Mouse (Mus musculus) midbrain, embryonic 14.5 days (tissue): Measurements from ENCODE around the gene Fbxw8. TPM values are rescaled to one million over a fixed set of nuclear protein-coding genes. Genes with fewer than 3 reads are reported as not detected.

Experiments
- ATAC-seq: fragments of 200-750 bp; cut with Nextera tagmentation; 2 replicates; pipeline ENCODE4 v1.8.0; 2017; ENCODE audit warnings: moderate number of reproducible peaks, moderate library complexity; ENCODE audit not compliant: low FRiP score, low TSS enrichment
- DNase-seq: peaks from one replicate; pipeline ENCODE4 v3.0.0-alpha.2; 2015
- H3K27ac ChIP-seq: fragments of 300-500 bp; sonication (generic); replicated peaks from 2 replicates; pipeline ENCODE4 v1.5.1; 2014; ENCODE audit warnings: mild to moderate bottlenecking, low read depth, low read length, moderate library complexity
- H3K27me3 ChIP-seq: fragments of 300-500 bp; sonication (generic); 2 replicates; pipeline ENCODE4 v1.6.1; 2014; ENCODE audit warnings: low read length, control low read depth, mixed read lengths; ENCODE audit not compliant: control insufficient read depth, insufficient read depth
- H3K36me3 ChIP-seq: fragments of 300-500 bp; sonication (generic); 2 replicates; pipeline ENCODE4 v1.6.1; 2014; ENCODE audit warnings: low read length, control low read depth; ENCODE audit not compliant: control insufficient read depth, insufficient read depth
- H3K4me1 ChIP-seq: fragments of 300-500 bp; sonication (generic); 2 replicates; pipeline ENCODE4 v1.6.1; 2014; ENCODE audit warnings: mild to moderate bottlenecking, antibody characterized with exemption, low read length, control low read depth; ENCODE audit not compliant: control insufficient read depth, insufficient read depth
- H3K4me2 ChIP-seq: fragments of 300-500 bp; sonication (generic); 2 replicates; pipeline ENCODE4 v1.6.1; 2014; ENCODE audit warnings: mild to moderate bottlenecking, low read length, moderate library complexity
- H3K4me3 ChIP-seq: fragments of 300-500 bp; sonication (generic); replicated peaks from 2 replicates; pipeline ENCODE4 v1.5.1; 2014; ENCODE audit warnings: low read depth, low read length
- H3K9ac ChIP-seq: fragments of 300-500 bp; sonication (generic); replicated peaks from 2 replicates; pipeline ENCODE4 v1.6.1; 2014; ENCODE audit warnings: mild to moderate bottlenecking, low read length, moderate library complexity
- H3K9me3 ChIP-seq: fragments of 300-500 bp; sonication (generic); 2 replicates; pipeline ENCODE4 v1.6.1; 2016; ENCODE audit warnings: low read length, control low read depth, mixed read lengths; ENCODE audit not compliant: control insufficient read depth
- WGBS: fragments of 180-500 bp; shearing (Covaris S2); extraction: QIAGEN DNeasy Blood & Tissue Kit; methylation state at CpG from one replicate; pipeline ENCODE4 v1.1.7; 2014; 5-methylcytosine and 5-hydroxymethylcytosine counted together
- polyA plus RNA-seq: library from polyadenylated mRNA; unstranded; fragments of >200 nt; fragmentation: Nextera tagmentation; extraction: Ambion mirVana; gene quantifications from 2 replicates; pipeline ENCODE4 v1.2.1, GENCODE M21; 2014

Fbxw8 gene
- polyA plus RNA-seq, 1 experiment from 2014 or later, result 21.4 TPM

- Histone ChIP-seq H3K4me3 (no peak overlapping the region), H3K27ac (peak overlapping the region; percentile 67), H3K9me3 (no peaks in the 10 kb centered on the region), H3K36me3 (peaks cover 33% of the 10 kb centered on the region), H3K4me1 (peaks cover 16% of the 10 kb centered on the region), H3K9ac (no peak overlapping the region), H3K4me2 (no peak overlapping the region), H3K27me3 (no peaks in the 10 kb centered on the region)
- DNase-seq (peak; percentile 61), ATAC-seq (peak; percentile 53; the same call in 1 of the 2 replicates)
- 52% methylated on average over 17 of the region's 17 CpGs for WGBS
Measured at GRCm38 (mm10) chr5:118108124-118108793, 47.0 kb downstream of the Fbxw8 start.

GRCm38 (mm10) chr5:118106667-118107066 lies 48.6 kb downstream of the Fbxw8 start:
- 96% methylated on average over 10 of the region's 10 CpGs for WGBS
- Histone ChIP-seq H3K27me3 (no peaks in the 10 kb centered on the region), H3K9me3 (no peaks in the 10 kb centered on the region), H3K4me2 (no peak overlapping the region), H3K27ac (no peak overlapping the region), H3K4me3 (no peak overlapping the region), H3K36me3 (peaks cover 33% of the 10 kb centered on the region), H3K9ac (no peak overlapping the region), H3K4me1 (peaks cover 16% of the 10 kb centered on the region)
- no peak for ATAC-seq
- DNase-seq, result no peak

- Histone ChIP-seq H3K9me3 (no peaks in the 10 kb centered on the region), H3K9ac (no peak overlapping the region), H3K4me1 (peaks cover 16% of the 10 kb centered on the region), H3K36me3 (peaks cover 25% of the 10 kb centered on the region), H3K27me3 (no peaks in the 10 kb centered on the region), H3K27ac (no peak overlapping the region), H3K4me2 (no peak overlapping the region), H3K4me3 (no peak overlapping the region)
- ATAC-seq (no peak), DNase-seq (no peak)
- WGBS, result 84% methylated on average over 8 of the region's 8 CpGs
Measured at GRCm38 (mm10) chr5:118105536-118105935, 49.7 kb downstream of the Fbxw8 start.

GRCm38 (mm10) chr5:118099870-118100478 lies 55.3 kb downstream of the Fbxw8 start:
- H3K27ac ChIP-seq, result peak overlapping the region; percentile 45
- peaks cover 16% of the 10 kb centered on the region for H3K36me3 ChIP-seq
- no peak overlapping the region for H3K4me3 ChIP-seq
- no peak overlapping the region for H3K4me2 ChIP-seq
- no peak overlapping the region for H3K9ac ChIP-seq
- ATAC-seq, result no peak
- 83% methylated on average over 8 of the region's 8 CpGs for WGBS
- no peak for DNase-seq
- peaks cover 10% of the 10 kb centered on the region; the same call in 1 of the 2 replicates for H3K4me1 ChIP-seq
- H3K27me3 ChIP-seq, result no peaks in the 10 kb centered on the region
- no peaks in the 10 kb centered on the region for H3K9me3 ChIP-seq

GRCm38 (mm10) chr5:118099069-118099869 lies 56.0 kb downstream of the Fbxw8 start:
- 82% methylated on average over 11 of the region's 11 CpGs for WGBS
- Histone ChIP-seq H3K27ac (peak overlapping the region; percentile 41), H3K4me2 (no peak overlapping the region), H3K9me3 (no peaks in the 10 kb centered on the region), H3K4me1 (peaks cover 10% of the 10 kb centered on the region; the same call in 1 of the 2 replicates), H3K9ac (no peak overlapping the region), H3K27me3 (no peaks in the 10 kb centered on the region), H3K4me3 (no peak overlapping the region), H3K36me3 (peaks cover 20% of the 10 kb centered on the region)
- ATAC-seq, result no peak
- DNase-seq, result no peak

- WGBS, result 94% methylated on average over 3 of the region's 3 CpGs
- no peak overlapping the region for H3K9ac ChIP-seq
- no peak overlapping the region for H3K27ac ChIP-seq
- no peaks in the 10 kb centered on the region for H3K9me3 ChIP-seq
- no peak overlapping the region for H3K4me3 ChIP-seq
- no peaks in the 10 kb centered on the region for H3K27me3 ChIP-seq
- no peak overlapping the region for H3K4me2 ChIP-seq
- DNase-seq (no peak), ATAC-seq (no peak)
- H3K4me1 ChIP-seq, result peaks cover 10% of the 10 kb centered on the region; the same call in 1 of the 2 replicates
- H3K36me3 ChIP-seq, result peaks cover 48% of the 10 kb centered on the region
Measured at GRCm38 (mm10) chr5:118096317-118096716, 58.9 kb downstream of the Fbxw8 start.

- Histone ChIP-seq H3K4me3 (no peak overlapping the region), H3K36me3 (peaks cover 53% of the 10 kb centered on the region), H3K9ac (no peak overlapping the region), H3K27ac (no peak overlapping the region), H3K4me2 (no peak overlapping the region), H3K9me3 (no peaks in the 10 kb centered on the region), H3K27me3 (no peaks in the 10 kb centered on the region), H3K4me1 (peaks cover 10% of the 10 kb centered on the region; the same call in 1 of the 2 replicates)
- 88% methylated on average over 4 of the region's 4 CpGs for whole genome bisulfite sequencing
- no peak for DNase-seq
- no peak for ATAC-seq
Measured at GRCm38 (mm10) chr5:118095849-118096248, 59.4 kb downstream of the Fbxw8 start.

GRCm38 (mm10) chr5:118095433-118095832 lies 59.8 kb downstream of the Fbxw8 start:
- Histone ChIP-seq H3K4me3 (no peak overlapping the region), H3K27ac (no peak overlapping the region), H3K36me3 (peaks cover 56% of the 10 kb centered on the region), H3K4me1 (peaks cover 10% of the 10 kb centered on the region; the same call in 1 of the 2 replicates), H3K4me2 (no peak overlapping the region), H3K9ac (no peak overlapping the region), H3K9me3 (no peaks in the 10 kb centered on the region), H3K27me3 (no peaks in the 10 kb centered on the region)
- 89% methylated on average over 11 of the region's 11 CpGs for WGBS
- ATAC-seq (no peak), DNase-seq (no peak)
